In genomic region chr15:80639071-80639702, GRCm38 (mm10) we compare ENCODE assay signal across 15 mouse cellular contexts. TPM values are rescaled to one million over a fixed set of nuclear protein-coding genes. Genes with fewer than 3 reads are reported as not detected.
DNase-seq lines count a peak whose midpoint lies in the region; ATAC-seq and TF ChIP-seq lines count a peak whose summit lies in the region.
"Had no signal": no experiment of that assay in that cellular context is flagged by ENCODE, and none has a peak within 500 bp of the region (broad histone marks: within the 10 kb centered on the region; RNA-seq: fewer than 3 reads in every experiment).

No protein-coding gene starts in this region.

- H3K4me2 ChIP-seq in intestine, embryonic 16.5 days (ENCODE audit: low read depth, low read length) = peak overlapping the region; percentile 17
- no peak overlapping the region for H3K4me2 ChIP-seq in stomach, postnatal 0 days (replicated peaks; ENCODE audit: low read depth)
- H3K4me2 ChIP-seq in kidney, embryonic 14.5 days (replicated peaks; ENCODE audit: low read depth, low read length) = no peak overlapping the region
- H3K4me2 ChIP-seq: forebrain, embryonic 12.5 days; limb, embryonic 13.5 days; neural tube, embryonic 13.5 days had no signal

- H3K9me3 ChIP-seq in intestine, embryonic 16.5 days (ENCODE audit: control insufficient read depth, low read length) = no peaks in the 10 kb centered on the region
- no peaks in the 10 kb centered on the region for H3K9me3 ChIP-seq in stomach, postnatal 0 days (ENCODE audit: control insufficient read depth, low read length)
- no peaks in the 10 kb centered on the region for H3K9me3 ChIP-seq in kidney, embryonic 14.5 days (ENCODE audit: control insufficient read depth, low read length)
- H3K9me3 ChIP-seq: forebrain, embryonic 12.5 days; limb, embryonic 13.5 days; neural tube, embryonic 13.5 days had no signal

- no peaks in the 10 kb centered on the region for H3K27me3 ChIP-seq in intestine, embryonic 16.5 days (replicated peaks; ENCODE audit: control insufficient read depth, insufficient read depth, low read length)
- no peaks in the 10 kb centered on the region for H3K27me3 ChIP-seq in stomach, postnatal 0 days (ENCODE audit: control insufficient read depth, insufficient read depth, low read length)
- no peaks in the 10 kb centered on the region for H3K27me3 ChIP-seq in kidney, embryonic 14.5 days (ENCODE audit: control insufficient read depth, insufficient read depth, low read length)
- H3K27me3 ChIP-seq: forebrain, embryonic 12.5 days had no signal

- peak; percentile 35 to 41 for DNase-seq in lung, postnatal 4 days
- no peak for DNase-seq in lung, postnatal 10 days
- peak; percentile 30 for DNase-seq in Muller cell, postnatal 12 days (ENCODE audit: inconsistent ontology term)
- DNase-seq in stomach, postnatal 0 days (ENCODE audit: low spot score) = peak; percentile 36
- no peak for DNase-seq in layer of hippocampus, postnatal 10 days (ENCODE audit: low spot score in 2 of 2)
- DNase-seq: adrenal gland, postnatal 10 days; gastrocnemius, postnatal 10 days; heart, postnatal 36 days; kidney, adult 8-10 months; layer of hippocampus, postnatal 36 days had no signal

- H3K36me3 ChIP-seq in intestine, embryonic 16.5 days (ENCODE audit: control insufficient read depth, insufficient read depth, low read length) = no peaks in the 10 kb centered on the region
- no peaks in the 10 kb centered on the region for H3K36me3 ChIP-seq in stomach, postnatal 0 days (ENCODE audit: control insufficient read depth, insufficient read depth, low read length)
- H3K36me3 ChIP-seq in kidney, embryonic 14.5 days (ENCODE audit: control insufficient read depth, insufficient read depth, low read length) = no peaks in the 10 kb centered on the region
- H3K36me3 ChIP-seq: forebrain, embryonic 12.5 days; limb, embryonic 13.5 days; neural tube, embryonic 13.5 days had no signal

- no peak for TF ChIP-seq EP300 in stomach, postnatal 0 days (optimal IDR thresholded peaks at IDR 0.05)

- H3K4me1 ChIP-seq in intestine, embryonic 16.5 days (ENCODE audit: control insufficient read depth, insufficient read depth, low read length) = peaks cover 21% of the 10 kb centered on the region
- H3K4me1 ChIP-seq in stomach, postnatal 0 days (replicated peaks; ENCODE audit: control insufficient read depth, insufficient read depth) = peaks cover 3% of the 10 kb centered on the region; the same call in 1 of the 2 replicates
- 0 out of 2 replicates have a peak, but pooled peaks cover 7% of the 10 kb centered on the region for H3K4me1 ChIP-seq in kidney, embryonic 14.5 days (ENCODE audit: control insufficient read depth, insufficient read depth, low read length)
- H3K4me1 ChIP-seq: limb, embryonic 13.5 days; neural tube, embryonic 13.5 days had no signal

- no peak for TF ChIP-seq CTCF in stomach, postnatal 0 days (IDR thresholded peaks at IDR 0.05; ENCODE audit: low read depth)

- H3K27ac ChIP-seq in intestine, embryonic 16.5 days (ENCODE audit: low read length) = peak overlapping the region; percentile 60; the same call in 1 of the 2 replicates
- no peak overlapping the region for H3K27ac ChIP-seq in stomach, postnatal 0 days (replicated peaks)
- H3K27ac ChIP-seq in kidney, embryonic 14.5 days (ENCODE audit: low read depth, low read length) = no peak overlapping the region
- H3K27ac ChIP-seq: forebrain, embryonic 12.5 days; limb, embryonic 13.5 days; neural tube, embryonic 13.5 days had no signal

- H3K9ac ChIP-seq in intestine, embryonic 16.5 days (ENCODE audit: low read depth, low read length) = 0 out of 2 replicates have a peak overlapping the region, but pooled peaks have one; percentile 21
- H3K9ac ChIP-seq in stomach, postnatal 0 days (ENCODE audit: low read length) = no peak overlapping the region
- no peak overlapping the region for H3K9ac ChIP-seq in kidney, embryonic 14.5 days (ENCODE audit: low read depth, low read length)
- H3K9ac ChIP-seq: forebrain, embryonic 12.5 days; limb, embryonic 13.5 days; neural tube, embryonic 13.5 days had no signal

- peak; percentile 86 for ATAC-seq in intestine, embryonic 16.5 days
- ATAC-seq in stomach, postnatal 0 days (ENCODE audit: low FRiP score, low TSS enrichment) = peak; percentile 63
- ATAC-seq in kidney, embryonic 14.5 days (ENCODE audit: low FRiP score, low TSS enrichment) = no peak

- no peak overlapping the region for H3K4me3 ChIP-seq in intestine, embryonic 16.5 days (ENCODE audit: low read length)
- H3K4me3 ChIP-seq in stomach, postnatal 0 days (ENCODE audit: low read depth, low read length) = no peak overlapping the region
- no peak overlapping the region for H3K4me3 ChIP-seq in kidney, embryonic 14.5 days (ENCODE audit: low read length)
- H3K4me3 ChIP-seq: forebrain, embryonic 12.5 days; limb, embryonic 13.5 days; neural tube, embryonic 13.5 days had no signal

- 16% methylated on average over 11 of the region's 11 CpGs for WGBS in intestine, embryonic 16.5 days
- WGBS in stomach, postnatal 0 days = 29% methylated on average over 11 of the region's 11 CpGs
- 22% methylated on average over 11 of the region's 11 CpGs for WGBS in kidney, embryonic 14.5 days

RNA-seq across cellular contexts. Expression of gene Fam83f, which starts 32.5 kb away (rescaled TPM):
- 24.9 and 29.2 TPM in 2 replicates for polyA plus RNA-seq in intestine, embryonic 16.5 days (2015; fragmentation: Nextera tagmentation; extraction: Ambion mirVana)
- polyA plus RNA-seq in stomach, postnatal 0 days (2015; fragmentation: Nextera tagmentation; extraction: Ambion mirVana) = 20.5 and 24.3 TPM in 2 replicates
- under 1 TPM; 0.11 to 0.13 TPM for total RNA-seq in layer of hippocampus, postnatal 10 days (2021)
- 1.4 and 2.9 TPM in 2 replicates for polyA plus RNA-seq in kidney, embryonic 14.5 days (2014; fragmentation: Nextera tagmentation; extraction: Ambion mirVana)
- total RNA-seq: layer of hippocampus, postnatal 36 days had no signal

Comparison
In these comparisons a context has a peak if more than half of its experiments do, and no peak if none do; other contexts are left out.
1. DNase-seq: peak in lung, postnatal 4 days (2 of 2), Muller cell, postnatal 12 days (single experiment) and stomach, postnatal 0 days (single experiment); none in lung, postnatal 10 days (single experiment) and layer of hippocampus, postnatal 10 days (0 of 2).